Mouse (Mus musculus) lung, embryonic 15.5 days (tissue): ENCODE measurements around the gene Plcb2. TPM values are rescaled to one million over a fixed set of nuclear protein-coding genes. Genes with fewer than 3 reads are reported as not detected.

Experiments
- ATAC-seq: fragments of 200-750 bp; cut with Nextera tagmentation; 2 replicates; pipeline ENCODE4 v1.8.0; 2017; ENCODE audit warnings: moderate number of reproducible peaks, borderline replicate concordance; ENCODE audit not compliant: low FRiP score, low TSS enrichment; ENCODE audit errors: extremely low read depth
- H3K27ac ChIP-seq: fragments of 300-500 bp; sonication (generic); 2 replicates; pipeline ENCODE4 v1.5.1; 2015; ENCODE audit warnings: moderate library complexity, mild to moderate bottlenecking, inconsistent platforms
- H3K27me3 ChIP-seq: fragments of 300-500 bp; sonication (generic); 2 replicates; pipeline ENCODE4 v1.6.1; 2015; ENCODE audit warnings: inconsistent platforms
- H3K36me3 ChIP-seq: fragments of 300-500 bp; sonication (generic); 2 replicates; pipeline ENCODE4 v1.6.1; 2015; ENCODE audit warnings: inconsistent platforms
- H3K4me1 ChIP-seq: fragments of 300-500 bp; sonication (generic); 2 replicates; pipeline ENCODE4 v1.6.1; 2015; ENCODE audit warnings: inconsistent platforms
- H3K4me2 ChIP-seq: fragments of 300-500 bp; sonication (generic); 2 replicates; pipeline ENCODE4 v1.6.1; 2015; ENCODE audit warnings: inconsistent platforms, mild to moderate bottlenecking, moderate library complexity
- H3K4me3 ChIP-seq: fragments of 300-500 bp; sonication (generic); 2 replicates; pipeline ENCODE4 v1.5.1; 2015; ENCODE audit warnings: mild to moderate bottlenecking, inconsistent platforms
- H3K9ac ChIP-seq: fragments of 300-500 bp; sonication (generic); 2 replicates; pipeline ENCODE4 v1.6.1; 2015; ENCODE audit warnings: inconsistent platforms
- H3K9me3 ChIP-seq: fragments of 300-500 bp; sonication (generic); 2 replicates; pipeline ENCODE4 v1.6.1; 2016; ENCODE audit warnings: inconsistent platforms
- WGBS: fragments of 180-500 bp; shearing (Covaris S2); methylation state at CpG from one replicate; pipeline ENCODE4 v1.1.7; 2015; 5-methylcytosine and 5-hydroxymethylcytosine counted together
- polyA plus RNA-seq: library from polyadenylated mRNA; unstranded; fragments of >200 nt; fragmentation: Nextera tagmentation; extraction: Ambion mirVana; gene quantifications from 2 replicates; pipeline ENCODE4 v1.2.1, GENCODE M21; 2015

The Plcb2 gene
- 1.5 and 2.5 TPM in 2 replicates for polyA plus RNA-seq

DNA sequence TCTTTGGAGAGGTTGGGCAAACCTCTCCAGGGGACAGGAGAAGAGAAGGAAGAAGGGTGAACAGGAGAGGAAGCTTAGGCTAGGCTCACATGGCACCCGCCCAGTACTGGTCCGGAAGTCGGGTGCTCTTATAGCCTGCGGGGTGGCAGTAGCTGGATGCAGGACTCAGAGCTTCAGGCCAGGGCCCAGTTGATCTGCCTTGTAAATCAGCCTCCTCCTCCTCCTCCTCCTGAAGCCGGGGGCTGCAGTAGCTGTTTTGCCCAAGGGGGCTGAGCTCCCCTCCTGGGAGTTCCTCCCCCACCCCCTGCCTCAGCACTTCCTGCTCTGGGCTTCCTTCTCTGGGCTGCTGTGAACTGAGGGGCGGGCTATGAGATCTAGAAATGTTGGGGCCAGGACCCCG is at the start of gene Plcb2:
Gene Plcb2, minus strand, starts transcription at position 102 of the 400 bp plus-strand sequence.
- Histone ChIP-seq H3K27me3 (peaks cover 19% of the 10 kb centered on the region; the same call in 1 of the 2 replicates), H3K4me1 (peaks cover 29% of the 10 kb centered on the region), H3K36me3 (no peaks in the 10 kb centered on the region), H3K9ac (no peak within 1 kb of the TSS), H3K9me3 (no peaks in the 10 kb centered on the region), H3K27ac (peak within 1 kb of the TSS; percentile 67), H3K4me3 (no peak within 1 kb of the TSS), H3K4me2 (peak within 1 kb of the TSS; percentile 37)
- ATAC-seq: peak; percentile 69
- 10% methylated on average over 7 of the region's 7 CpGs for WGBS

DNA sequence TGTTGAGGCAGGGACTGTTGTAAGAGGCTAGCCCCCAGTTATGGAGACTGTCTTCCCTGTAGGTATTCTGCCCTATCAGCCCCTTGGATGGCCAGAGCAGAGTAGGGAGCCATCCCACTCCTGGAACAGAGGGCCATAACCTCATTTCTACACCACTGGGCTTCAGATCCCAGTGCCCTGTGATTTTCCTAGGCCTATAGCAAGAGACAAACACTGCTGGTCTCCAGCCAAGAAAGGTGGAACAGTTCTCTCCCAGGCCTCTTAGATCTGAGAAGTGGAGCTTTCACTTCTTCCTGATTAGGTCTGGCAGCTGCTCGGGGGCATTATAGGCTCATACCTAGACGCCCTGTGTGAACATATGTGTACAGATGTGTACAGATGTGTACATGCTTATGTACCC is 48.1 kb upstream of the Plcb2 start:
- WGBS: 63% methylated on average over 2 of the region's 2 CpGs
- Histone ChIP-seq H3K9me3 (no peaks in the 10 kb centered on the region), H3K9ac (no peak overlapping the region), H3K4me1 (peaks cover 30% of the 10 kb centered on the region), H3K27ac (peak overlapping the region; percentile 69), H3K27me3 (peaks cover 8% of the 10 kb centered on the region), H3K36me3 (no peaks in the 10 kb centered on the region), H3K4me3 (no peak overlapping the region), H3K4me2 (no peak overlapping the region)
- ATAC-seq: no peak; the same call in 1 of the 2 replicates

DNA sequence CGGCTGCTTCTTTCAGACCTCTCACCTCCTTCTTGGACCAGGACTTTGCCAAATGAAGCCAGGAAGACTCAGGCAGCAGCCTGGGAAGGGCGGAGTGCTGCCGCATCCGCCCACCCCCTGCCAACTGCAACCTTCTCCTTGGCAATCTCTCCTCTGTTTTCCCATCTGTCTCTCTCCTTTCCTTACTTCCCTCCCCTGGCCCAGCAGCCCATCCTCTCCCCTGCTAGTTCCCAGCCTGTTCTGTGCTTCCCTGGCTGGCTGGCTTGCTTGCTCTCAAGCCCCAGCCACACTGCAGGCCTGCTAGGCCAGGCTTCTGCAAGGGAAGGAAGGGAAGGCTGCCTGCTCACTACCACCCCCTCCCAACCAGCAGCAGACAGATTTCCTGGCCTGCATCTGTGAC is 47.6 kb upstream of the Plcb2 start:
- peak overlapping the region; percentile 69 for H3K27ac ChIP-seq
- H3K9ac ChIP-seq: no peak overlapping the region
- H3K4me1 ChIP-seq: peaks cover 30% of the 10 kb centered on the region
- no peaks in the 10 kb centered on the region for H3K36me3 ChIP-seq
- no peak overlapping the region for H3K4me3 ChIP-seq
- H3K9me3 ChIP-seq: no peaks in the 10 kb centered on the region
- H3K4me2 ChIP-seq: no peak overlapping the region
- 42% methylated on average over 3 of the region's 4 CpGs for WGBS
- peaks cover 8% of the 10 kb centered on the region for H3K27me3 ChIP-seq
- peak; percentile 39; the same call in 1 of the 2 replicates for ATAC-seq

DNA sequence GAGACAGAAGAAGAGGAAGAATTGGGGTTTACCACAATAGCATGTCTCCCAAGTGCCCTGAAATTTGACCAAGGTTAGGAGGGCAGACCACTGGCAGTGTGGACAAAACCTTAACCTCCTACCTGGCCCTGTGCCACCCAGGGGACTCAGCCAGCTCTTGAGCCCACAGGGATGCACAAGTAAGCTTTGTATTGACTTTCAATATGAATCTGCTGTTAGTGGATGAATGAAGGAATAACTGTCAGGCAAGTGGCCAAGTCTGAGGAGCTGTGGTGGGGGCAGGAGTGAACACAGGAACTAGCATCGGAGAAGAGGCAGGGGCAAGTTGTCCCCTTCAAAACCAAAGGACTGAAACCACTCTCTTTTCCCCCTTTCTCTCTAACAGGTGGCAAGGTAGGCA is 47.2 kb upstream of the Plcb2 start:
- peaks cover 5% of the 10 kb centered on the region for H3K27me3 ChIP-seq
- H3K4me1 ChIP-seq: peaks cover 30% of the 10 kb centered on the region
- 23% methylated on average over 1 of the region's 1 CpGs for whole genome bisulfite sequencing
- H3K27ac ChIP-seq: peak overlapping the region; percentile 69
- H3K9ac ChIP-seq: no peak overlapping the region
- H3K4me2 ChIP-seq: no peak overlapping the region
- H3K36me3 ChIP-seq: no peaks in the 10 kb centered on the region
- H3K9me3 ChIP-seq: no peaks in the 10 kb centered on the region
- no peak for ATAC-seq
- H3K4me3 ChIP-seq: no peak overlapping the region

DNA sequence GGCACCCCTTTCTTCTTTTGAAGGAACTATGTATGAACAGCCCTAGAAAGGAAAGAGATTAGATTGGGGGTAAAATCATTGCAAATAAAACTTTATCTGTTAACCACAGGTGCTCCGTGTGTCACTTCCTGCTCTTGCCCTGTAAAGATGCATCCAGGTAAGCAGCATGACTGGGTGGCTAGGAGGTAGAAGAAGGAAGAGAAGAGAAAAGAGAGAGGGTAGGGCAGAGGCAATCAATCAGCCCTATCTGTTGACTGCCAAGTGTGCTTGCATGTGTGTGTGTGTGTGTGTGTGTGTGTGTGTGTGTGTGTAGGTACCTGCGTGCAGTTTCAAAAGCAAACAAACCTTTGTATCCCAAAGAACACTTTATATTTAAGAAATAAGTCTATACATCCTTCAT is 46.3 kb upstream of the Plcb2 start:
- Histone ChIP-seq H3K27me3 (no peaks in the 10 kb centered on the region), H3K27ac (no peak overlapping the region), H3K4me3 (no peak overlapping the region), H3K36me3 (no peaks in the 10 kb centered on the region), H3K4me1 (peaks cover 25% of the 10 kb centered on the region), H3K4me2 (no peak overlapping the region), H3K9ac (no peak overlapping the region), H3K9me3 (no peaks in the 10 kb centered on the region)
- no peak for ATAC-seq
- WGBS: 59% methylated on average over 2 of the region's 2 CpGs

DNA sequence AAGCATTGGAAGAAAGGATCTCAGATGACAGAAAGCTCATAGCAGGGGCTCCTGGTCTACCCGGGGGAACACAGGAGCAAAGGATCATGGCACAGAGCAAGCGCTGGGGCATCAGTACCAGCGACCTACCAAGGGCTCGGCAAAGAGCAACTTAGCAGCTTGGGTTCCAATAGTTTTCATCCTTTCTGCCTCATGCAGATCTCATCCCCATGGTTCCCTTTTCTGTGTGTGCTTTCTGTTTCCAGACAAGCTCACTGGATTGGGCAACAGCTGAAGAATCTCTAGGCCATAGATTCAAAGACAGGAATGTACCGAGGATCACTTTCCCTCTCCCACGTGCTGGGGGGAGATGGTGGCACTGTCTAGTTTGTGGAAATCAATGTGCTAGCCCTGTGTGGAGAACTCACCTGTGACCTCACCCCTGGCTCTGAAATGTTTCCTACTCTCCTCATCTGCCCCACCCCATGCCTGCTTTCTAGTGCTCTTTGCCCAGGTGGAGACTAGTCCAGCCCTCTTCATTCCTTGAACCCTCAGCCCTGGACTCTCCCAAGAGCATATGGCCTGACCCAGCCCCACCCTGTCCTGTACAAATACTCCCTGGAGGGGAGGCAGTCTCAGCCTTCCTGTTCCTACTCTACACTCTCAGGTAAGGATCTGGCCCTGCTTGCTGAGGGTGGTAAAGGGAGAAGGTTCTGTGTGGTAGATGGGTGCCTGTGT is 44.1 kb upstream of the Plcb2 start, which contains the start of gene Phgr1:
Gene Phgr1, plus strand, starts transcription at position 612 of the 717 bp plus-strand sequence.
- H3K4me3 ChIP-seq: no peak within 1 kb of the TSS
- ATAC-seq: no peak; the same call in 1 of the 2 replicates
- H3K27me3 ChIP-seq: no peaks in the 10 kb centered on the region
- H3K4me2 ChIP-seq: no peak within 1 kb of the TSS
- no peak within 1 kb of the TSS for H3K9ac ChIP-seq
- no peaks in the 10 kb centered on the region for H3K36me3 ChIP-seq
- H3K4me1 ChIP-seq: peaks cover 18% of the 10 kb centered on the region
- no peak within 1 kb of the TSS for H3K27ac ChIP-seq
- WGBS: 70% methylated on average over 6 of the region's 6 CpGs
- no peaks in the 10 kb centered on the region for H3K9me3 ChIP-seq

DNA sequence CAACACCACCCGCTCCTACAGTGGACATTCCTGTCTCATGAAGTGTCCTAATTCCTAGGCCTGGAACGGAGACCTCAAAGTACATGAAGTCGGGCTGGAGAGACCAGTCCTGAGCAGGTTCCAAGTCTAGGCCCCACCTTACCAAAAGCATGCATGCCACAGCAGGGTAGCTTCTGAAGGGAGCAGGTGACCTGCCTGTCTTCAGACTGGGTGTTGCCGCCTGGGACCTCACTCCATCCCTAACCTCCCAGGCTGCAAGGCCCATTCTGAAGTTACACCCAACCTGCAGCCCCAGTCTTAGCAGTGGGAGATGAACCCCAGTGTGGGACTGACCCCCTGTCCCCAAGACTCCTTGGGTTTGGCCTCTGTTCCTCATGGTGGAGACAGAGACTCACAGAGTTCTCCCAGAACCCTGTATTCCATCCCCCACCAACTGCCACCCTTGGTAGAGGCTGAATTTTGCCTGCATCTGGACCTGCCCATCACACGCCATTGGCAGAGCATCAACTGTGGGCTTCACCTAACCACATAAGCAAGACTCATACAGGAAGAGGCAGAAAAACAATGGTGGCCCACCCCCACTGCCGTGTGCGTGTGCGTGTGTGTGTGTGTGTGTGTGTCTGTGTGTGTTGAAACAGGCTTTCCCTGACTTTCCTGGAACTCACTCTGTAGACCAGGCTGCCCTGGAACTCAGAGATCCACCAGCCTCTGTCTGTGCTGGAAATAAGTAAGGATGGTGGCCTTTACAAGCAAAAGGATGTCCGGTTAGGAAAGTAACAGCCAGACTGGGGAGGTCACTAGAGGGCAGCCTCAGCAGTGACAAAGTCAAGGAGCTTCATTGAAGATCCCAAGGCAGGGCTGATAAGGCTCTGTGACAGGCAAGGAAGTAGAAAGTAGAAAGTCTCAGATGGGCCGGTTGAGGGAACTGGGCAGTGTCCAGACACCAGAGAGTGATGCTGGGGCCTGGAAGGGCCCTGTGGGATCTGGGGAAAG is 38.1 kb upstream of the Plcb2 start:
- 60% methylated on average over 10 of the region's 10 CpGs for WGBS
- no peak for ATAC-seq
- H3K27me3 ChIP-seq: no peaks in the 10 kb centered on the region; the same call in 1 of the 2 replicates
- H3K9me3 ChIP-seq: no peaks in the 10 kb centered on the region
- no peak overlapping the region for H3K4me3 ChIP-seq
- H3K9ac ChIP-seq: no peak overlapping the region
- H3K36me3 ChIP-seq: no peaks in the 10 kb centered on the region
- H3K4me2 ChIP-seq: no peak overlapping the region
- no peak overlapping the region for H3K27ac ChIP-seq
- H3K4me1 ChIP-seq: peaks cover 30% of the 10 kb centered on the region

DNA sequence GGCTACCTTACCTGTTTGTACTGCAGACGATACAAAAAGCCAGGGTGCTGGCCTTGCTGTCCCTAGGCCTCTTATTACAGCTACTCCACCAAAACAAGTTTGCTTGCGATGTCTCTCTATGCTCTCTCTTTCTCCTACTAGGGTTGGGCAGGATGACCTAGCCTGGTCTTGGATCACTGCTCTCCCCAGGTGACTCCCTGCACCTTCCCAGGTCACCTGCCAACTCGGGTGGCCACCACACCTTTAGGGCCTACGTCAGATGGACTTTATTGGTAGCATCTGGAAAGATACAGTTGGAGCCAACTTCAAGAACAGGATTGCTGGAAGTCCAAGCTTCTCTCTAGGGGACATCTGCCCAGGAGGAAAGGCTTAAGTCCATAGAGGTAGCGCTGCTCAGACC is 36.6 kb upstream of the Plcb2 start:
- H3K9me3 ChIP-seq: no peaks in the 10 kb centered on the region
- no peak overlapping the region for H3K27ac ChIP-seq
- no peaks in the 10 kb centered on the region; the same call in 1 of the 2 replicates for H3K27me3 ChIP-seq
- H3K4me1 ChIP-seq: peaks cover 39% of the 10 kb centered on the region
- no peak overlapping the region for H3K4me2 ChIP-seq
- ATAC-seq: no peak
- H3K9ac ChIP-seq: no peak overlapping the region
- 84% methylated on average over 5 of the region's 5 CpGs for WGBS
- no peak overlapping the region for H3K4me3 ChIP-seq
- no peaks in the 10 kb centered on the region for H3K36me3 ChIP-seq

DNA sequence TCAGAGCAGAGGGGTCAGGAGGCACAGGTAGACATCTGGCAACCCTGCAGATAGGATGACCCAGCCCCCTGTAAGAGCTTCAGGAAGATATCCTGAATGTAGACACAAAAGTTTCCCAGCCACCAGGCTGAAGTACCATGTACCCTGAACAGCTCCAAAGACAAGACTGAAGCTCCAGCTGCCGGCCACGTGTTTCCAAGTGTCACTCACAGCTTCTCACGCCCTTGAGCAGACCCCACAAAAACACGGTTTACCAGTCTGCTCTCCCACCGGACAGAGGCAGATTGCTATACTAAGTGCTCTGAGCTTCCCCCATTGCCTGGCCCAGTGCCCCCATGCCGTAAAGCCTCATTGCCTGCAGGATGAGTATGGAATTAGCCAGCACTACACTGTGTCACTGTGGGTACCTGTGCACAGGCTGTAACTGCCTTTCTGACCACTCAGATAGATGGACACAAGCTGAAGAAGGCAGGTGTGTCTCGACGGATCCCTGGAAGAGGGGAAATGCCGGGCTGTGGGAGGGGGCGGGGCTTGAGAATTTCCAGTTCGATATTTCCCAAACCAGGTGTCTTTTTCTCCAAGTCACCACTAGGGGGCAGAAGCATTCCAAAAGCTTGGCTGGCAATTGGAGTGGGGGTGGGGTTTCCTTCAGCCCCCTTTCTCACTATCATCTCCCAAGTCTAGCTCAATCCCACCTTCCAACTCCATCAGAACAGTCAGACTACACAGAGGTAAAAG is 36.0 kb upstream of the Plcb2 start:
- no peaks in the 10 kb centered on the region; the same call in 1 of the 2 replicates for H3K27me3 ChIP-seq
- no peak for ATAC-seq
- H3K4me3 ChIP-seq: no peak overlapping the region
- peak overlapping the region; percentile 91; the same call in 1 of the 2 replicates for H3K27ac ChIP-seq
- H3K36me3 ChIP-seq: no peaks in the 10 kb centered on the region
- H3K4me1 ChIP-seq: peaks cover 39% of the 10 kb centered on the region
- 19% methylated on average over 11 of the region's 11 CpGs for WGBS
- H3K9me3 ChIP-seq: no peaks in the 10 kb centered on the region
- no peak overlapping the region for H3K9ac ChIP-seq
- H3K4me2 ChIP-seq: 0 out of 2 replicates have a peak overlapping the region, but pooled peaks have one; percentile 6

DNA sequence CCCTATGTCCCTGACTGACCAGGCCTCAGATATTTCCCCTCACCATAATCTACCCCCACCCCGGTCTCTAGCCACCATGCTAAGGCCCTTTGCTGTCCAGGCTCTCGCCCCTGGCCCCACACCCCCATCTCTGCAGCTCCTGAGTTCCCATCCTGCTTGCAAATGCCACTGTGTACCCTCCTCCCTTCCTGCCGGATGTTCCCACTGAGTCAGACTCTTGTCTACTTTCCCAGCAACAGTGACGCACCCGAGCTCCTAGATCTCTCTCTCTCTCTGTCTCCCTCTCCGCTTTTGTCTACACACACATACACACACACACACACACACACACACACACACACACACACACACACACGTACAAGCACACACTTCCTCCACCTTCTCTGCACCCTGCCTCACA is 35.2 kb upstream of the Plcb2 start:
- no peak overlapping the region for H3K4me2 ChIP-seq
- H3K4me1 ChIP-seq: peaks cover 39% of the 10 kb centered on the region
- no peak for ATAC-seq
- H3K27ac ChIP-seq: peak overlapping the region; percentile 91
- no peaks in the 10 kb centered on the region for H3K36me3 ChIP-seq
- no peaks in the 10 kb centered on the region; the same call in 1 of the 2 replicates for H3K27me3 ChIP-seq
- no peaks in the 10 kb centered on the region for H3K9me3 ChIP-seq
- no peak overlapping the region for H3K4me3 ChIP-seq
- 58% methylated on average over 7 of the region's 7 CpGs for WGBS
- no peak overlapping the region for H3K9ac ChIP-seq

DNA sequence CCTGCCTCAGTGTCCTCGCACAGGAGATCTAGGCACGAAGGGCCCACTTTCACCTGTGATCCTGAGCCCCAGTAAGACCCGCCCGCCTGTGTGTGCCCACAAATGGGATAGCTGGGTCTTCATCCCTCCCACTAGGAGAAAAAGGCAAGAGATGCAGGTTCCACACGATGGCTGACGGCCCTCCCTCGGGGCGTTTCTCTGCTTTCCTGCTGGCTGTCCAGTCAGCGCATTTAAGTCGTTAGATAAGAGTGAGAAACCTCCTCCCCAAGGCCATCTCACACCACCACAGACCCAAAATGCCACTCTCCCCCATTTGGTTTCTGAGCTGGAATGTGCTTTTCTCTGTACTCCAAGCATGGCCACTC is 34.5 kb upstream of the Plcb2 start:
- Histone ChIP-seq H3K4me3 (peak overlapping the region; percentile 21), H3K9ac (peak overlapping the region; percentile 31; the same call in 1 of the 2 replicates), H3K9me3 (no peaks in the 10 kb centered on the region), H3K4me2 (peak overlapping the region; percentile 52), H3K27ac (peak overlapping the region; percentile 91), H3K27me3 (no peaks in the 10 kb centered on the region; the same call in 1 of the 2 replicates), H3K4me1 (peaks cover 39% of the 10 kb centered on the region), H3K36me3 (no peaks in the 10 kb centered on the region)
- 3% methylated on average over 10 of the region's 10 CpGs for WGBS
- ATAC-seq: no peak
